Mouse (Mus musculus) urinary bladder, postnatal 14 days (tissue): Measurements from ENCODE around the gene Cacna1s.

Experiments used
- DNase-seq: peaks from one replicate; pipeline ENCODE4 v3.0.0; 2021; ENCODE audit warnings: low spot score

The Cacna1s gene

GRCm38 (mm10) chr1:136138191-136138830 is 85.8 kb downstream of the Cacna1s start:
- DNase-seq = no peak

DNA sequence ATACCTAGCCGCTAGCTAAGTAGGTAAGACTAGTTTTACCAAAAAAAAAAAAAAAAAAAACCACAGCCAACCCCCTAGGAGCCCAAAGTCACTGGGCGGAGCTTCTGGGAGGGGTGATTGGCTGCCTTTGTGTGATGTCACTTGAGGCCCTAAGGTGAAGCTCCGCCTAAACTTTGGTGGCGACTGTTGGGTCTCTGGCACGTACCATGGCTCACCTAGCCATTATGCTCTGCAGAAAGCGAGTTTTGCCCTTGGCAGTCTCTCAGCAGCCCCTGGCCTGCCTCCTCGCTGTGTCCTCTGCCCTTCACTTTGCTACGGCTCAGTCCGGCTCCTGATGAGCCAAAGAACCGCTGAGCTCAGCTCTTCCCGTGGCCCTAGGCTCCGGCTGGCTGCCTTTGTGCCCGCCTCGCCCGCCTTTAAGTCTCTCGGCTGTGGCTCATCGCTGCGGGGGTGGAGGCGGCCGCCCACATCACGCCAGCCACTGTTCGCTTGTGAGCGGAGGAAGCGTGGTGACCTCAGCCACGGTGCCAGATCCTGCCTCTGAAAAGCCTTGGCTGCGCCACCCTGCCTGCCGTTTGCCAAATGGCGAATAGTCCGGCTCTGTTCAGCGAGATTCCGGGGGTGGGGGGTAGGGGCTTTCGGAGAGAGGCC is 87.6 kb downstream of the Cacna1s start:
- DNase-seq = peak; percentile 72

- no peak for DNase-seq
These were observed 88.8 kb downstream of the Cacna1s start for GRCm38 (mm10) chr1:136141176-136141950.

DNA sequence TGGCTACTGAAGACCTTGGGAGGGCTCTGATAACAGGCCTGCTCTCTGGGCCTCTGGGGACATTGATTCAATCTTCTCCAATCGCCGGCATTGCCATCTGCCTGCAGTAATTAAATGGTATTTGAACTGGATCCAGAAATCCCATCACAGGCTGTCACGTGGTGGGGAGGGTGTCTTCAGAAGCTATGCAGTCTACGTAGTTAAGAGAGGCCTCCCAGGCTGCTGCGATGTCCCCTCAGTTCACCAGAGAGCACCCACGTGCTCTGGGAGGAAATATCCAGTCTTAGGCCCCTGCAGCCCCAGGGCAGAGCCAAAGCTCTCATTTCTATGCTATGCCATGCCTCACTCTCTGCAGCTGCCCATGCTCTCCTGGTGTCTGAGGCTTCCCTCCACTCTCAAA is 89.8 kb downstream of the Cacna1s start:
- no peak for DNase-seq

DNA sequence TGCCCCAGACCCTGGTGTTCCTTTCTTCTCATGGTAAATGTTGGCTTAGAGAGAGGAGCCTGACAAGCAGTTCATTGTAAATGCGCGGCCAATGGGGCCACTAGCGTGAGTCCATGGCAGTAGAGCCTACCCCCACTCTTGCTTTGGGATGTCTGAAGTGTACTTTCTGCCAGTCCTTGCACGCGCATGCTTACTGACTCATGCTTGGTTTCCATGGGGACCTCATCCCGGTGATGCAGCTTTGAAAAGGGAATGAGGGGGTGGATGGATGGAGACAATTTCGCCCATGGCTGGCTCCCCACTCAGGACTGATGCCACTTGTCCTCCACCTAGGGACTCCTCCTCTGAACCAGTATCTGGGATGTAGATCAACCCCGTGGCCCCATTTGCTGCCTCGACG is 91.0 kb downstream of the Cacna1s start:
- no peak for DNase-seq

GRCm38 (mm10) chr1:136149702-136150101 is 97.2 kb downstream of the Cacna1s start:
- DNase-seq = no peak

DNA sequence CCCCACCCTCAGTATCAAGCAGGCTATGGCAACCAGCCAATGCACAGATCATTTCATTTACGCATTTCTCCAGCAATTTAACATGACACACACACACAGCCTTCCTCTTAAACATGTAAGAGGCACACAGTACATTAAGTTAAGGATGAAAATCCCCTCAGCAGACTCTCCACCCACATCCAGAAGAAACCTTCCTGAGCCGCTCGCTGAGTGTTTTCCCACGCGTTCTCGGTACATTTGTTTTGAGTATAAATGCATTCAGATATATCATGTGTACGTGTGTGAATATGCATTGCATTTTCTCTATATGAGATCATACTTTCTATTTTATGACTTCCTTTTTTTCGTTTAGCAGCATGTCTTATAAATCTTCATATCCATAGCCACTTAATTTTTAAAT is 98.8 kb downstream of the Cacna1s start:
- no peak for DNase-seq

GRCm38 (mm10) chr1:136156304-136156703 is 103.8 kb downstream of the Cacna1s start:
- no peak for DNase-seq

DNA sequence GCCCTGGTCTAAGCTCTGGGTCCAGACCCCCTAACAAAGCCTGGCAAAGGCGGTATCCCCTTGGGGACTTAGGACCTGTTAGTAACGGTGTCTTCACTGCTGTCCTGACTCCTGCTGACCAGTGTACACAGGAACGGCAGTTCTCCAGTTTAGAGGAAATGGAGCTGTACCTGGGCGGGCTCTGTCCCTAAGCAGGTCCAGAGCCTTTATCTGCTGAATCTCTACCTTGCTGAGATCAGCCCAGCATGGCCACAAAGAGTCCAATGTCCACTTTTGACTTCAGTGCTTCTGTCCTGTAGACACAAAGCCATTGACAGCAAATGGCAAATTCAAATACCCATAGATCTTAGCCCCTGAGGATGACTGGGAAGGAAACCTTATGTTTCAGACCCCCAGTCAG is 104.4 kb downstream of the Cacna1s start:
- DNase-seq = no peak

DNA sequence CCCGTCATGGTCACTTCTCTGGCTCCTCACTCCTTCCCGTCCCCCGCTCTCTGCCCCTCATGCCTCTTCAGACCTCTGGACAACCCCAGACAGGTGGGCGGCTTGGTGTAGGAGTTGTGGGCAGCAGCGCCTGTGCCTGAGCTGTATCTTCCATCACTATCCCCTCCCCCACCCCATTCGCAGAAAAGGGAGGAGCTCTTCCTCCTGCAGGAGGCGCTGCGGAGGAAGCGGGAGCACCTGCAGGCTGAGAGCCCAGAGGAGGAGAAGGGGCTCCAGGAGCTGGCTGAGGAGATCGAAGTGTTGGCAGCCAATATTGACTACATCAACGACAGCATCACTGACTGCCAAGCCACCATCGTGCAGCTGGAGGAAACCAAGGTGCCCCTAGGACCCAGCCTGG is 107.3 kb downstream of the Cacna1s start:
- no peak for DNase-seq

GRCm38 (mm10) chr1:136160297-136160696 is 107.7 kb downstream of the Cacna1s start:
- no peak for DNase-seq

DNA sequence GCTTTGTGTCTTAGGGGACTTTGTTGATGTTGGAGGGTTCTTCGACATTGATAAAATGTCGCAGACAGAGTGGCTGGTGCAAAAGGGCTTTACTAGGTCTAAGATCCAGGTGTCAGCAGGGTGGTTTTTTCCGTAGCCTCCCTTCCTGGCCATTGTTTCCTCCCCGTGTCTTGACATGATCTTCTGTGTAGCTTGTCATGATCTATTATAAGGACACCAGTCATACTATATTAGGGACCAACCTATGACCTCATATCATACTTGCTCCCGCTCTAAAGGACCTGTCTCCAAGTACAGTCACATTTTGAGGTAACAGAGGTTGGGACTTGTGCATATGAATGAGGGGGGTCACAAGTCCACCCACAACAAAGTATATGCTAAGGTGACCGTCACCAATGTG is 108.4 kb downstream of the Cacna1s start:
- DNase-seq = no peak

GRCm38 (mm10) chr1:136161333-136161921 is 108.9 kb downstream of the Cacna1s start:
- DNase-seq = no peak

DNA sequence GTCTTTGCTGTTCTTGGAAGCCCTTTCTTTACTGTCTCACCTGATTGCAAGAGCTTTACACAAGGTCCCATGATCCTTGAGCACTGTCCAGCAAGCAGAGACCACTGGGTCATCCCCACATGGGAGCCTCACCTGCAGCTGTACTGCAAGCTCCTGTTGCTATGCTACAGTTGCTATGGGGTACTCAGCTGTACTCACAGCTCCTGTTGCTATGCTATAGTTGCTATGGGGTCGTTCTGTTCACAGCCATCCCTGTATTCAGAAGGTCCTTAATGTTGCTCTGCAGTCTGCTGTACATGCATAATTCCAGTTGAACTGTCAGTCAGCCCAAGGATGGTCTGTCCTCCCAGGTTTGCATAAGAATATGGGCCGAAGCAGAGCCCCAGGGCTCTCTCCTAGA is 112.9 kb downstream of the Cacna1s start:
- DNase-seq = no peak

GRCm38 (mm10) chr1:136167657-136168056 is 115.1 kb downstream of the Cacna1s start:
- peak; percentile 22 for DNase-seq
